Mouse (Mus musculus) kidney, embryonic 15.5 days (tissue): ENCODE data around the gene Eps15. TPM values are rescaled to one million over a fixed set of nuclear protein-coding genes. Genes with fewer than 3 reads are reported as not detected.

ENCODE experiments used
- ATAC-seq: fragments of 200-750 bp; cut with Nextera tagmentation; replicated peaks from 2 replicates; pipeline ENCODE4 v1.8.0; 2017; ENCODE audit warnings: moderate TSS enrichment; ENCODE audit not compliant: low FRiP score
- H3K27ac ChIP-seq: fragments of 300-500 bp; sonication (generic); 2 replicates; pipeline ENCODE4 v1.5.1; 2015; ENCODE audit warnings: mild to moderate bottlenecking, inconsistent platforms
- H3K27me3 ChIP-seq: fragments of 300-500 bp; sonication (generic); 2 replicates; pipeline ENCODE4 v1.6.1; 2015; ENCODE audit warnings: inconsistent platforms
- H3K36me3 ChIP-seq: fragments of 300-500 bp; sonication (generic); 2 replicates; pipeline ENCODE4 v1.6.1; 2015; ENCODE audit warnings: inconsistent platforms
- H3K4me1 ChIP-seq: fragments of 300-500 bp; sonication (generic); 2 replicates; pipeline ENCODE4 v1.6.1; 2015; ENCODE audit warnings: inconsistent platforms
- H3K4me2 ChIP-seq: fragments of 300-500 bp; sonication (generic); 2 replicates; pipeline ENCODE4 v1.6.1; 2015; ENCODE audit warnings: moderate library complexity, mild to moderate bottlenecking, inconsistent platforms
- H3K4me3 ChIP-seq: fragments of 300-500 bp; sonication (generic); replicated peaks from 2 replicates; pipeline ENCODE4 v1.5.1; 2015; ENCODE audit warnings: mild to moderate bottlenecking, inconsistent platforms
- H3K9ac ChIP-seq: fragments of 300-500 bp; sonication (generic); 2 replicates; pipeline ENCODE4 v1.6.1; 2015; ENCODE audit warnings: mild to moderate bottlenecking, inconsistent platforms
- H3K9me3 ChIP-seq: fragments of 300-500 bp; sonication (generic); replicated peaks from 2 replicates; pipeline ENCODE4 v1.6.1; 2016; ENCODE audit warnings: inconsistent platforms
- WGBS: fragments of 180-500 bp; shearing (Covaris S2); methylation state at CpG from one replicate; pipeline ENCODE4 v1.1.7; 2015; ENCODE audit warnings: mixed read lengths; 5-methylcytosine and 5-hydroxymethylcytosine counted together
- polyA plus RNA-seq: library from polyadenylated mRNA; unstranded; fragments of >200 nt; fragmentation: Nextera tagmentation; extraction: Ambion mirVana; gene quantifications from 2 replicates; pipeline ENCODE4 v1.2.1, GENCODE M21; 2015

Eps15 gene
- polyA plus RNA-seq, 1 experiment from 2014 or later: 37.8 TPM

DNA sequence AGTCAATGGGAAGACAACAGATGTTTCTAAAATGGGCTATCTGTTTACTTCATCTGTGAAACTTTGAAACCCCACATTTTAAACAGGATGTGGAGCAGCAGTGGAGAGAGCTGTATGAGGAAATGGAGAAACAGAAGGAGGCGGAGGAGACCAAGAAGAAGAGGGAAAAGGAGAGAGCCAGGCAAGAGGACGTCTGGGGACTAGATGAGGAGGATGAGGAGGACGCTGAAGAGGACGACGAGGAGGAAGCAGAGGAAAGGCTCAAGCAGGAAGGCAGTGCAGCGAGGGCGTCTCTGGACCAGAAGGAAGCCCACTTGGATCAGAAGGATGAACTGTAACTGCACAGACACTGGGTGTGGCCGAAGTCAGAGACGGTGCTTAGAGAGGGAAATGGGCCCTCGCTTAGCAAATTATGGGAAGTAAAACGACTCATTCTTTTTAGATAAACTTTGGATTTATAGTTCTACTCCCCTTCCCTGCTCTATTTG, 26.4 kb upstream of the Eps15 start:
- H3K4me3 ChIP-seq: no peak overlapping the region
- no peak for ATAC-seq
- no peaks in the 10 kb centered on the region for H3K27me3 ChIP-seq
- no peaks in the 10 kb centered on the region for H3K36me3 ChIP-seq
- H3K9me3 ChIP-seq: no peaks in the 10 kb centered on the region
- peak overlapping the region; percentile 27; the same call in 1 of the 2 replicates for H3K4me2 ChIP-seq
- H3K27ac ChIP-seq: 0 out of 2 replicates have a peak overlapping the region, but pooled peaks have one; percentile 18
- WGBS: 62% methylated on average over 11 of the region's 11 CpGs
- no peak overlapping the region for H3K9ac ChIP-seq
- no peaks in the 10 kb centered on the region for H3K4me1 ChIP-seq

DNA sequence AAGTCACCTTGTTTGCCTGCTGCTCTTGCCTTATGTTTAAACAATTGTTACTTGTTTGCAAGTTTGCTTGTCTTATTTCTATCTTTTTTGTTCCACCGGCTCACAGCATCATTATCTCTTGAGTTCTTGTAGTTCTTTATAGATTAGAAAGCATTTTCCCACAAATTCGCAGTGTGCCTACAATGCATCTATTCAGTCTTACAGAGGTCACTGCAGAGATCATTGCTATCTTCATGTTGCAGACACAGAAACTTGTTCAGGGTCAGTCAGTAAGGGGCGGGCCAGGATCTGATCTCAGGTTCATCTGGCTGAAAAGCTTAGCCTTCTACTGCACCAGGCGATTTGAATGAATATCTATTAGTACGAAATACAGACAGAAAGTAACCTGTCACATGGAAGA, 25.6 kb upstream of the Eps15 start:
- WGBS: 80% methylated on average over 5 of the region's 5 CpGs
- H3K36me3 ChIP-seq: no peaks in the 10 kb centered on the region
- no peak overlapping the region for H3K4me2 ChIP-seq
- no peak overlapping the region for H3K27ac ChIP-seq
- no peak for ATAC-seq
- H3K9me3 ChIP-seq: no peaks in the 10 kb centered on the region
- H3K4me1 ChIP-seq: no peaks in the 10 kb centered on the region
- H3K9ac ChIP-seq: no peak overlapping the region
- H3K27me3 ChIP-seq: no peaks in the 10 kb centered on the region
- no peak overlapping the region for H3K4me3 ChIP-seq

DNA sequence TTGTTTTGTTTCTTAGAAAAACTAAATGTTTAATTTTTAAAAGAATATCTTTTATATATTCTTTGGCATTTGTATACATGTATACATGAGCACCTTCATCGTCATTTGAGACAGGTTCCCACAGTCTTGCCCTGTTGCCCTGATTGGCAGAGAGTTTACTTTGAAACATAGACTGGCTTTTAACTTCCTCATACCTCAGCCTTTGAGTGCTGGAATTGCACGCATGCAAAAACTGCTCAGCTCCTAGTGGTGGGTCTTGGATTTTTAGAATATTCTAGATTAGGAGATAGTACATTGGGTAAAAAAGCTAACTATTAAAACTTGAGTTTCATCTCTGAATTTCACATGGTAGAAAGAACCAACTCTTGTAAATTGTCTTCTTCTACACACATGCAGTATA, 24.7 kb upstream of the Eps15 start:
- no peaks in the 10 kb centered on the region for H3K36me3 ChIP-seq
- H3K4me3 ChIP-seq: no peak overlapping the region
- no peaks in the 10 kb centered on the region for H3K4me1 ChIP-seq
- H3K9me3 ChIP-seq: no peaks in the 10 kb centered on the region
- 62% methylated on average over 2 of the region's 2 CpGs for WGBS
- H3K27ac ChIP-seq: no peak overlapping the region
- ATAC-seq: no peak
- no peak overlapping the region for H3K4me2 ChIP-seq
- no peak overlapping the region for H3K9ac ChIP-seq
- H3K27me3 ChIP-seq: no peaks in the 10 kb centered on the region

DNA sequence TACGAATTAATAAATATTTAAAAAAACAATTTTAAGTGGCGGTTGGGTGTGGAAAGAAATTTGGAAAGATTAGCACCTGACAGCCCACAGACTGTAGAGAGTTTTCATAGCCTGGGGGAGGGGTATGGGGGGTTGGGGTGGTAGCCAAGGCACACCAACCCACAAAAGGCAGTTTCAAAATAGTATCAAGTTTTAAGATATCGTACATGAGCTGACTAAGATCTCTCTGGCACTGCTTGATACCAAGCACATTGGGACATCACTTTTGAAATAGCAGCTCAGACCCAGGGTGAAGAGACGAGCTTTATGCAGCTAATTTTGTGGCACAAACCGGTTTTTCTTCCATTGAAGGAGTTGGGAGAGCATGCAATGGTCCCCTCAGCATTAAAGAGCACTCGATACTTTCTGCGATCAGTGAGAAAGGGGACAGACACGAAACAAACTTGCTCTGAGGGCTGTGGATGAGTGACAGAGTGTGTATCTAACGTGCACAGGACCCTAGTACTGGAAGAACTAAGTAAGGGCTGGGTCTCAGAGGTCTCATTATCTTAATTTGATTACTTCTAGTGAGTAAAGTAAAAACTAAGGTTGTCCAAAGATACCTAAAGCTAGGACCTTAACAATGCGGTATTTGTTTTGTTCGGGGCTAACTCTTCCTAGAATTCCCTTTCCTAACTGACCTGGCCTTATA, 24.2 kb upstream of the Eps15 start:
- H3K9me3 ChIP-seq: no peaks in the 10 kb centered on the region
- no peaks in the 10 kb centered on the region for H3K36me3 ChIP-seq
- H3K27ac ChIP-seq: no peak overlapping the region
- H3K9ac ChIP-seq: no peak overlapping the region
- no peak overlapping the region for H3K4me3 ChIP-seq
- no peak for ATAC-seq
- H3K4me1 ChIP-seq: no peaks in the 10 kb centered on the region
- 84% methylated on average over 11 of the region's 11 CpGs for WGBS
- no peaks in the 10 kb centered on the region for H3K27me3 ChIP-seq
- no peak overlapping the region for H3K4me2 ChIP-seq

DNA sequence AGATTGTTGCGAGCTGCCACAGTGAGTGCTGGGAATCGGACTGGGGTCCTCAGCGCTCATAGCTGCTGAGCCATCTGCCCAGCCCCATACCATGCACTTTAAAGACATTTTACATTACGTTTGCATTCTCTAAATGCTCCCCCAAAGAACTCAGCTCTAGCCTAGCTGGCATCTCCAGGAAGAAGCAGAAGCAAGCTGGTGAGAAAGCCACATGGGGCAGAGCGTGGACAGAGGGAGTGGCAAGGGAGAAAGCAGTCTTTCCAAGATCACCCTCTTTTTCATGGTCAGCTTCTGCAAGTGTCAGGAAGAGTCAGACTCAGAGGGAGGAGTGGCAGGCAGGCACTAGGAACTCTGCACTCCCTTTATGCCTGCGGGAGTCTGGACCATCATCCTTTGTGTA, 23.3 kb upstream of the Eps15 start:
- ATAC-seq: no peak
- Histone ChIP-seq H3K27me3 (no peaks in the 10 kb centered on the region), H3K27ac (no peak overlapping the region), H3K36me3 (no peaks in the 10 kb centered on the region), H3K4me2 (no peak overlapping the region), H3K4me1 (no peaks in the 10 kb centered on the region), H3K9ac (no peak overlapping the region), H3K9me3 (no peaks in the 10 kb centered on the region), H3K4me3 (no peak overlapping the region)
- WGBS: 90% methylated on average over 6 of the region's 6 CpGs

DNA sequence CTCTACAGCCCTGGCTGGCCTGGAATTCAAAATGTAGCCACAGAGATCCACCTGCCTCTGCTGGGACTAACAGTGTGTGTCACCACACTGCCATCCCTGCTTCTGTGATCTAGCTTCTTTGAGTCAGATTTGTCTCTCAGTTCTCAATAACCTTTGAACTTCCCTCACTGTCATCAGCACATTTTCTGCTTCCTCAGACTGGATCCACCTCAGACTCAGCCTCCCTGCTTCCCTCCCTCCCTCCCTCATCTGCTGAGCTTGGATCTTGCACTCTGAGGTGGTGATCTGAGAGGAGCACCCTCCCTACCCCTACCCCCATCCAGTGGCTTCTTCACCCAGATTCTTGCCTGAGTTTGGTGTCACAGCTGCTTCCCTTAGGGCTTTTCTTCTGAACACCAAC, 22.4 kb upstream of the Eps15 start:
- Histone ChIP-seq H3K4me1 (no peaks in the 10 kb centered on the region), H3K36me3 (no peaks in the 10 kb centered on the region), H3K27me3 (no peaks in the 10 kb centered on the region), H3K4me3 (no peak overlapping the region), H3K4me2 (no peak overlapping the region), H3K9me3 (no peaks in the 10 kb centered on the region), H3K27ac (no peak overlapping the region), H3K9ac (no peak overlapping the region)
- ATAC-seq: no peak

DNA sequence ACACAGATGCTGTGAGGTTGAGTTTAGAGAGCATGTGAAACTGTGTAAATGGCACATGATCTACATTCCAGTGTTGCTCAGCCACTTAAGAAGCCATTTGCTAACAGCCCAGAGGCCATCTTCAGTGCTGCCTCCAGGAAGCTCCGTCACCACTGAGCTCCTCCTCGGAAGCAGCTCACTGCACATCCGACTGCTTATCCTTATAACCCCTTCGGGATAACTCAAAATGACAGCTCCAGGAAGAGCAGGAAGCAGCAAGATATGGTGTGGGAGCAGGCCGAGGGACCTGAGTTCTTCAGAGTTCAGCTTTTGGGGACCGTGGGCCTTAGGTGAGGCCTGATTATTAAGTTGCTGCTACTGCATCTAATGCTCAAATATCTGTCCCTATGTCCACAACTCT, 18.0 kb upstream of the Eps15 start:
- Histone ChIP-seq H3K9me3 (no peaks in the 10 kb centered on the region), H3K4me3 (no peak overlapping the region), H3K27ac (no peak overlapping the region), H3K36me3 (no peaks in the 10 kb centered on the region), H3K27me3 (no peaks in the 10 kb centered on the region), H3K9ac (no peak overlapping the region), H3K4me2 (no peak overlapping the region), H3K4me1 (no peaks in the 10 kb centered on the region)
- WGBS: 35% methylated on average over 6 of the region's 6 CpGs
- no peak for ATAC-seq

DNA sequence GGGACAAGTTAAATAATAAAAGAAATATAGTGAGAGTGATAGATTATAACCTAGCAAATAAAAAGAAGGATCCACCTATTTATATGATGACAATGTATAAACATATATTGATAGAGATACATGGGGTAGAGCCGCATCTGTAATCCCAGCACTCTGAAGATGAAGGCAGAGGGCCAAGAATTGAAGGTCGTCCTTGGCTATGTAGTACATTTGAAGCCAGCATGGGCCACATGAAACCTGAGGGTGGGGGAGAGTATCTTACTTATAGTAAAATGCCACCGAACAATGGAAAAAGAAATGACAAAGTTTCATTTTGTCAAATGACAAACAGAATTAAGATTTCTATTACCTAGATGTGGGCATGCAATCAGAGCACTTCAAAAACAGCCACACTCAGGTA, 14.0 kb upstream of the Eps15 start:
- Histone ChIP-seq H3K36me3 (no peaks in the 10 kb centered on the region), H3K4me1 (no peaks in the 10 kb centered on the region), H3K4me3 (no peak overlapping the region), H3K27ac (no peak overlapping the region), H3K27me3 (no peaks in the 10 kb centered on the region), H3K9ac (no peak overlapping the region), H3K9me3 (no peaks in the 10 kb centered on the region), H3K4me2 (no peak overlapping the region)
- ATAC-seq: no peak
- 84% methylated on average over 3 of the region's 3 CpGs for WGBS

DNA sequence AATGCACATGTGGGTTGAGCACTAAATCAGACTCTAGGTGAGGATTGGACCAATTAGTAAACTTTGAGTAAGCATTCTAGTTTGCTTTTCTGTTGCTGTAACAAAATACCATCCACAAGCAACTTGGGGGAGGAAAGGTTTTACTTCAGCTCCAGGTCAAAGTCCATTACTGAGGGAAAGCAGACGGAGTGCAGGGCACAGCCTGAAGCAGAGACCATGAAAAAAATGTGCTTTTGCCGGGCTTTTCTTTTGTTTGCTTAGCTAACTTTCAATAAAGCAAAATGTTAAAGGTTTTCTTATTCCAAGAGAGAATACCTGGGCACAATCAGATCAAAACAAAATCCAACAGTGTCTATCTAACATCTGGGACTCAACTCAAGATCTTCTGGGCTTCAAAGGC, 13.3 kb upstream of the Eps15 start:
- Histone ChIP-seq H3K4me2 (no peak overlapping the region), H3K27ac (no peak overlapping the region), H3K4me3 (no peak overlapping the region), H3K27me3 (no peaks in the 10 kb centered on the region), H3K9ac (no peak overlapping the region), H3K9me3 (no peaks in the 10 kb centered on the region), H3K36me3 (no peaks in the 10 kb centered on the region), H3K4me1 (no peaks in the 10 kb centered on the region)
- ATAC-seq: no peak
- WGBS: 27% methylated on average over 2 of the region's 2 CpGs

DNA sequence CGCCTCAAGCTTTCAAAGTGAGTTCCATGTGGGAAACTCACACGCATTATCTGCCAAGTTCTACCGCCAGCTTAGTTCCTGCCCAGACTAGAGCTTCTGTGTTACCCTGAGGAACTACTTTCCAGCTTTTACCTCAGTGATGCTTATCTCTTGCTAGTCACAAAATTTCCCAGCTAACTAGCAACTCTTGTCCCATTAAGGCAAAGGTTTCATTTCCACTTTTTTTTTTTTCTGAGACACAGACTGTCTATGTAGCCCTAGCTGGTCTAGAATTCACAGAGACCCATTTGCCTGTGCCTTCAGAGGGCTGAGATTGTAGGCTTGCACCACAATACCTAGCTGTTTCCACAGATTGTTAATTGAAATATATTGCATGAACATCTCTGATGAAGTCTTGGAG, 12.6 kb upstream of the Eps15 start:
- no peaks in the 10 kb centered on the region for H3K4me1 ChIP-seq
- no peaks in the 10 kb centered on the region for H3K36me3 ChIP-seq
- ATAC-seq: no peak
- H3K27ac ChIP-seq: no peak overlapping the region
- no peak overlapping the region for H3K9ac ChIP-seq
- no peak overlapping the region for H3K4me3 ChIP-seq
- no peaks in the 10 kb centered on the region for H3K27me3 ChIP-seq
- 92% methylated on average over 3 of the region's 3 CpGs for WGBS
- H3K9me3 ChIP-seq: no peaks in the 10 kb centered on the region
- no peak overlapping the region for H3K4me2 ChIP-seq

DNA sequence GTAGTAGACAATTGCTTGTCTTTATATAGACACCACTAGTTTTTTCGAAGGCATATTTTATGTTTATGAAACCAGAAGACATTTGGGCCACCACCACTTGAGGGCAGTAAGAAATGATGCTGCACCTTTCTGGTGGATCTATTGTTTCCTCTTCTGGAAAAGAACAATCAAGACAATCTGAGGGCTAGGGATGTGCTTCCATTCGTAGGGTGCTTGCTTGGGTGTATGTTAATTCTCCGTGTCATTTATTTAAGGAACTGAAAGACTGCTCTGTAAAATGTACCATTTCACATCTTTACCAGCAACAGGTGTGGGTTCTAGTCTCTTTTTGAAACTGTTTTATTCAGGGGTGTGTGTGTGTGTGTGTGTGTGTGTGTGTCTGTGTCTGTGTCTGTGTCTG, 11.2 kb upstream of the Eps15 start:
- Histone ChIP-seq H3K36me3 (no peaks in the 10 kb centered on the region), H3K4me1 (no peaks in the 10 kb centered on the region), H3K9ac (no peak overlapping the region), H3K27me3 (no peaks in the 10 kb centered on the region), H3K9me3 (no peaks in the 10 kb centered on the region), H3K4me2 (no peak overlapping the region), H3K4me3 (no peak overlapping the region), H3K27ac (no peak overlapping the region)
- WGBS: 86% methylated on average over 3 of the region's 3 CpGs
- ATAC-seq: no peak

DNA sequence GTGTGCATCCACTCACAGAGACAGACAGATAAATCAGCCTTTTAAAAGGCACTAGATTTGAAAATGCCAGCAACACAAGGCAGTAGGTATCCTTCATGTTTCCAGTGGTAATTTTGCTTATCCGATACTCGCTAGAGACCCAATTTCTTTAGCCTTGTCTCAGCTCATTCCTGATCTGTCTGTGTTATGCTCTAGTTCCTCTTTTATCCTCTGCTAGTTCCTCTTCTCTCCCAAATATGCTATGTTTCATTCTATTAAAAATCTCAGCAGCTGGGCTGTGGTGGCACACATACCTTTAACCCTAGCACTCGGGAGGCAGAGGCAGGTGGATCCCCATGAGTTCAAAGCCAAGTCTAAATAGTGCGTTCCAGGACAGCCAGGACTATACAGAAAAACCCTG, 8.3 kb upstream of the Eps15 start:
- Histone ChIP-seq H3K36me3 (no peaks in the 10 kb centered on the region), H3K4me3 (no peak overlapping the region), H3K27me3 (no peaks in the 10 kb centered on the region), H3K27ac (no peak overlapping the region), H3K9me3 (no peaks in the 10 kb centered on the region), H3K4me1 (no peaks in the 10 kb centered on the region), H3K4me2 (no peak overlapping the region), H3K9ac (no peak overlapping the region)
- WGBS: 94% methylated on average over 4 of the region's 4 CpGs
- ATAC-seq: no peak

DNA sequence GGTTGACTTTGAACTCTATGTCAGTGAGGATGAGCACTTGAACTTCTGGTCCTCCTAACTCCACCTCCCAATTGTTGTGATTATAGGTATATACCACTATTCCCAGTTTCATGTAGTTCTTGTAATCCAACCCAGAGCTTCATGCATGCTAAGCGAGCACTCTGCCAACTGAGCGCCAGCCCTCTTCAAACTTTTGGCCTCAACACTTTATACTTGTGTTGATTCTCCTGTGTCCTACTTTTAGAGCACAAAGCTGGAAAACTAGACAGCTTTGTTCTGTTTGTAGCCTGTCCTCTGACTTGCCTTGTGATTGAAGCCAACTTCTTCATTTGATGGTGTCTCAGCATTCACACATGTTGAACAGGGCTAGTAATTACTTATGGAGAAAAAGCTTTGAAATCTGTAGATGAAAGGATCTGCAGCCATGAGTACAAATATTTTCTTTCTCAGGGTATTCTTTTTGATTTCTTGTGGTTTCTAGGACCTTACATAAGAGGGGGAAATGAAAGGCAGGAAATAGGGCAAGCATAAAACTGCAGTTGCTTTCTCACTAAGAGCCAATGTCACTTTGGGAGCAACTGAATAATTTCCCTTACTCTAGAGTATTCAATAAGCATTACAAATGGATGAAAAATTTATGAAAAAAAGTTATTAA, 6.4 kb upstream of the Eps15 start:
- Histone ChIP-seq H3K4me2 (no peak overlapping the region), H3K9ac (no peak overlapping the region), H3K36me3 (no peaks in the 10 kb centered on the region), H3K27ac (no peak overlapping the region), H3K4me3 (no peak overlapping the region), H3K9me3 (no peaks in the 10 kb centered on the region), H3K27me3 (no peaks in the 10 kb centered on the region), H3K4me1 (no peaks in the 10 kb centered on the region)
- ATAC-seq: no peak
- WGBS: 88% methylated on average over 2 of the region's 2 CpGs
